Mouse (Mus musculus) intestine, postnatal 0 days (tissue): ENCODE measurements around the gene St6galnac4. TPM values are rescaled to one million over a fixed set of nuclear protein-coding genes. Genes with fewer than 3 reads are reported as not detected.

ENCODE experiments used
- ATAC-seq: fragments of 200-750 bp; cut with Nextera tagmentation; 2 replicates; pipeline ENCODE4 v1.8.0; 2017; ENCODE audit warnings: mild to moderate bottlenecking, moderate TSS enrichment, moderate library complexity
- H3K27ac ChIP-seq: fragments of 300-500 bp; sonication (generic); 2 replicates; pipeline ENCODE4 v1.5.1; 2014; ENCODE audit warnings: mild to moderate bottlenecking, low read depth, low read length, moderate library complexity
- H3K27me3 ChIP-seq: fragments of 300-500 bp; sonication (generic); replicated peaks from 2 replicates; pipeline ENCODE4 v1.6.1; 2014; ENCODE audit warnings: low read length, mixed read lengths; ENCODE audit not compliant: control insufficient read depth, insufficient read depth
- H3K36me3 ChIP-seq: fragments of 300-500 bp; sonication (generic); 2 replicates; pipeline ENCODE4 v1.6.1; 2014; ENCODE audit warnings: mild to moderate bottlenecking, moderate library complexity; ENCODE audit not compliant: control insufficient read depth, insufficient read depth
- H3K4me1 ChIP-seq: fragments of 300-500 bp; sonication (generic); replicated peaks from 2 replicates; pipeline ENCODE4 v1.6.1; 2014; ENCODE audit warnings: antibody characterized with exemption, low read length, mixed read lengths; ENCODE audit not compliant: control insufficient read depth, insufficient read depth
- H3K4me2 ChIP-seq: fragments of 300-500 bp; sonication (generic); replicated peaks from 2 replicates; pipeline ENCODE4 v1.6.1; 2014; ENCODE audit warnings: low read depth, mild to moderate bottlenecking, moderate library complexity
- H3K4me3 ChIP-seq: fragments of 300-500 bp; sonication (generic); 2 replicates; pipeline ENCODE4 v1.5.1; 2014; ENCODE audit warnings: low read depth, low read length
- H3K9ac ChIP-seq: fragments of 300-500 bp; sonication (generic); 2 replicates; pipeline ENCODE4 v1.6.1; 2014; ENCODE audit warnings: mild to moderate bottlenecking, low read depth, low read length
- H3K9me3 ChIP-seq: fragments of 300-500 bp; sonication (generic); 2 replicates; pipeline ENCODE4 v1.6.1; 2016; ENCODE audit warnings: mixed run types; ENCODE audit not compliant: control insufficient read depth
- CTCF ChIP-seq: sonication (generic); IDR thresholded peaks from 2 replicates; pipeline ENCODE4 v1.5.1; 2016; ENCODE audit warnings: low read depth, mild to moderate bottlenecking, control low read depth, antibody characterized with exemption, moderate library complexity
- WGBS: fragments of 180-500 bp; shearing (Covaris S2); extraction: QIAGEN DNeasy Blood & Tissue Kit; methylation state at CpG from one replicate; pipeline ENCODE4 v1.1.7; 2014; 5-methylcytosine and 5-hydroxymethylcytosine counted together
- polyA plus RNA-seq: library from polyadenylated mRNA; unstranded; fragments of >200 nt; fragmentation: Nextera tagmentation; extraction: Ambion mirVana; gene quantifications from 2 replicates; pipeline ENCODE4 v1.2.1, GENCODE M21; 2015

St6galnac4 gene
- polyA plus RNA-seq, 1 experiment from 2014 or later = 6.6 TPM

DNA sequence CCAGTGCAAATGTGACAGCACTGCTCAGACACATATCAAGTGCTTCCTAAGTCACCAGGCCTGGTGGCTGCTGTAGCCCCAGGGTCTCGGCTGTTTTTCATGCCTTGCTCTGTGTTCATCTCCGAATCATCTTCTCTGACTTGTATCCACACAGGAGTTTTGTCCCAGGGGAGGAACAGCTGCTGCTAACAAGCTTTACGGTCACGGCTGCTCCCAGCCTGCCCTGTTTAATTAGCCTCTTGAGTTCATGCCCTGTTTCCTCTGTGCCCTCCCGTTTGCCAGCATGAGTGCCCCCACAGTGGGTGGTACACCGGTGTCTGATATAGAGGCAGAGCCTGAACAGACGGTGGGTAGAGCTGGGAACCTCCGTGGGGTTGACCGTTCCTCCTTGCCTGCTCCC is 31.2 kb downstream of the St6galnac4 start:
- H3K36me3 ChIP-seq = peaks cover 6% of the 10 kb centered on the region; the same call in 1 of the 2 replicates
- H3K27ac ChIP-seq = no peak overlapping the region
- WGBS = 84% methylated on average over 9 of the region's 9 CpGs
- no peaks in the 10 kb centered on the region for H3K9me3 ChIP-seq
- H3K4me3 ChIP-seq = no peak overlapping the region
- TF ChIP-seq CTCF = no peak
- 0 out of 2 replicates have a peak, but pooled peaks cover 8% of the 10 kb centered on the region for H3K4me1 ChIP-seq
- no peak overlapping the region for H3K4me2 ChIP-seq
- no peaks in the 10 kb centered on the region for H3K27me3 ChIP-seq
- H3K9ac ChIP-seq = no peak overlapping the region
- ATAC-seq = no peak

DNA sequence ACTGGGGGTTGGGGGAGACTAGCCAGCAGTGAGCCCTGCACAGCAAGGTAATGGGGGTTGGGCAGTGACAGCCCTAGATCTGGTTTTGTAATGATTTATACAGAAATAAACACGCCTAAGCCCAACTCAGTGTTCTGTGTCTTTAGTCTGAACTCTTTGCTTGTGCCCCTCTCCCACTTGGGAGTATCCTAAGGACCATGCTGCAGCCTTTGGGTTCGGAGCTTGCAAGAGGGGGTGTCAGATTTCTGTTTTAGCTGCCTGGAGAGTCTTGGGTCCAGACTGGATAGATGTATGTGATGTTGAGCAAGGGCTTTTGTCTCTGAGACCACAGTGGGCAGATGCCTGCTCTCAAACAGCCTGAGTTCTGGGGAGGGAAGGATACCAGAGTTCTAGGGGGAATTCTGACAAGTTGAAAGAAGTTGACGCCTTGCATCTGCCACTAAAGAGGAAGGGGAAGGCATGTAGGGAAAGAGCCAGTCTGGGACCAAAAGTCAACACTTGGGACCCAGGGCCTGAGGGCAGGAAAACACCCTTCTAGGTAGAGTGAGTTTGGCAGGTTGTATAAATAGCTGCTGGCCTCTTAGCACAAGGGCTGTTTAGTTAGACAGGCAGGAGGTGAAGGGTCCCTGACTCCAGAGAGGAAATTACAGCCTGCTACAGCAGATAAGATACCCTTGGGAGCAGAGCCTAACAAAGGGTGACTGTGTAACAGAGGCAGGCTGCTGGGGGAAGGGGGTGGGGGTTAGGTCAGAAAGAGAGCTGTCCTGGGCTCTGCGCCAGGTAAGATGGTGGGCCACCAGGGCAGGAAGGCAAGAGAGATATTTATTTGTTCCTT is 34.0 kb downstream of the St6galnac4 start:
- H3K27ac ChIP-seq = peak overlapping the region; percentile 62; the same call in 1 of the 2 replicates
- peaks cover 14% of the 10 kb centered on the region; the same call in 1 of the 2 replicates for H3K4me1 ChIP-seq
- H3K4me3 ChIP-seq = no peak overlapping the region
- TF ChIP-seq CTCF = no peak
- ATAC-seq = peak; percentile 72
- 0 out of 2 replicates have a peak overlapping the region, but pooled peaks have one; percentile 9 for H3K4me2 ChIP-seq
- no peaks in the 10 kb centered on the region for H3K9me3 ChIP-seq
- WGBS = 24% methylated on average over 4 of the region's 4 CpGs
- peaks cover 6% of the 10 kb centered on the region; the same call in 1 of the 2 replicates for H3K36me3 ChIP-seq
- no peaks in the 10 kb centered on the region for H3K27me3 ChIP-seq
- H3K9ac ChIP-seq = no peak overlapping the region

GRCm38 (mm10) chr2:32621517-32621859 is 34.6 kb downstream of the St6galnac4 start, which contains the start of gene Ak1:
Gene Ak1 (plus strand): TSS chr2:32621758.
- TF ChIP-seq CTCF = no peak
- no peak for ATAC-seq
- peak within 1 kb of the TSS; percentile 62; the same call in 1 of the 2 replicates for H3K27ac ChIP-seq
- H3K9me3 ChIP-seq = no peaks in the 10 kb centered on the region
- H3K4me1 ChIP-seq = peaks cover 18% of the 10 kb centered on the region; the same call in 1 of the 2 replicates
- H3K4me2 ChIP-seq = 0 out of 2 replicates have a peak within 1 kb of the TSS, but pooled peaks have one; percentile 9
- 13% methylated on average over 7 of the region's 7 CpGs for WGBS
- no peak within 1 kb of the TSS for H3K9ac ChIP-seq
- H3K4me3 ChIP-seq = no peak within 1 kb of the TSS
- no peaks in the 10 kb centered on the region for H3K27me3 ChIP-seq
- peaks cover 6% of the 10 kb centered on the region; the same call in 1 of the 2 replicates for H3K36me3 ChIP-seq

DNA sequence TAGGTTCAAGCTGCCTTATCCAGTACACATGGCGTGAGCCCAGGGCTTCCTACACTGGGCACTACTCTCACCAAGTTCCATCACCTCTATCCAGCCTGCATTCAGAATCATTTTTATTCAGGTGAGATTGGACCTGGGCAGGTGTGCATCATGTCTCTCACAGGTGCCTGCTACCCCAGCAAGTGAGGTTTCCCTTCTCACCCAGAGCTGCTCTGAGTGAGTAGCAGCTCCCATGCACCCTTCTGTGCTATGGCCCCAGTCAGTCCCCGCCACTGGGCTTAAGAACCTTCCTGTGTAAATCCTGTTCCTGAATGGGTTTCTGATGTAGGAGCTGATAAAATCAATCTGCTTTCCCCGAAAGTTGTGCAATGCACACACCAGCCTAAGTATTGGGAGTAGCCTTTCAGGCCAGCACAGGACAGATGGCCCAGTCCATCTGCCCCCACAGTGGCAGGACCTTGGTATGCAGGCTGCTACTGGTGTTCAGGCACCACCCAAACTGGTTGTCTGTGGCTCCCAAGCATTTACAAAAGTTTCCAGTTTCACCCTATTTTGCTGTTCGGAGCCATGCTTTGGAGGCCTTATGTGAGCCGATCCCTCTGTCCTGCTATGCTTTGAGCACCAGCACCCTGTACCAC is 37.3 kb downstream of the St6galnac4 start:
- TF ChIP-seq CTCF = no peak
- Histone ChIP-seq H3K4me2 (no peak overlapping the region), H3K9ac (no peak overlapping the region), H3K27me3 (no peaks in the 10 kb centered on the region), H3K36me3 (no peaks in the 10 kb centered on the region), H3K4me1 (peaks cover 18% of the 10 kb centered on the region; the same call in 1 of the 2 replicates), H3K4me3 (no peak overlapping the region), H3K27ac (no peak overlapping the region), H3K9me3 (no peaks in the 10 kb centered on the region)
- ATAC-seq = no peak
- 72% methylated on average over 5 of the region's 5 CpGs for WGBS

DNA sequence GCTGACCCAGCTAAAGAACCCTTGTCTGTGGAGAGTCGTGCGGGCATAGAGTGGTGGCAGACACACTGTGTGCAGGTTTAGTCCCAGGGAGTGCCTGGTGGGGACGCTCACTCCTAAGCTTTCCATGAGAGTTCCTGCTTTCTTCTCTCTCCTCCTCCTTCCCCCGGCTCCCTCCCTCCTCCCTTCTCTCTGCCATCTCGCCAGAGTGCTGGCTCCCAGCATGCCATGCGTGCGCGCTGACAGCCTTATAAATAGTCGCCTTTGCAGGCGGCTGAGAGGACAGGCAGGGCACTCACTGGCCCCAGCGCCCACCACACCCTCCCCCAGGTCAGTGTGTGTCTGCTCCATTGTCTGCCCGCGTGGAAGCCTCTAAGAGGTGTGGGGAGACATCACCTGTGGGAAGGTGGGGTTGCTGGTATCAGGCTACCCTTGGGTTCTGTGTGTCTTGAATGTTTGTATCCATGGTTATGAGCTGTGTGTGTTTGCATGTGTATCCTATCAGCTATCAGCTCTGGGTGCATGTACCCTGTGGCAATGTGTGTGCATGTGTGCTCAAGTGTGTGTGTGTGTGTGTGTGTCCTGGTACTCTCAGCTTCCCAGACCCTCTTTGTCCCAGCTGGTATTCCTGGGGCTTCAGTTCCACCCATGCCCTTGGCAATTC is 38.4 kb downstream of the St6galnac4 start:
- H3K27ac ChIP-seq = peak overlapping the region; percentile 54; the same call in 1 of the 2 replicates
- H3K4me2 ChIP-seq = peak overlapping the region; percentile 55
- H3K4me3 ChIP-seq = 0 out of 2 replicates have a peak overlapping the region, but pooled peaks have one; percentile 9
- no peaks in the 10 kb centered on the region for H3K27me3 ChIP-seq
- 10% methylated on average over 13 of the region's 13 CpGs for WGBS
- H3K9ac ChIP-seq = no peak overlapping the region
- peak; percentile 37 for TF ChIP-seq CTCF
- no peak for ATAC-seq
- peaks cover 17% of the 10 kb centered on the region; the same call in 1 of the 2 replicates for H3K4me1 ChIP-seq
- no peaks in the 10 kb centered on the region for H3K36me3 ChIP-seq
- no peaks in the 10 kb centered on the region for H3K9me3 ChIP-seq
